Mouse (Mus musculus): ENCODE results near the gene Ets1. TPM values are rescaled to one million over a fixed set of nuclear protein-coding genes. Genes with fewer than 3 reads are reported as not detected.

Gene Ets1
- polyA plus RNA-seq, 1 experiment = 6.8 TPM

DNA sequence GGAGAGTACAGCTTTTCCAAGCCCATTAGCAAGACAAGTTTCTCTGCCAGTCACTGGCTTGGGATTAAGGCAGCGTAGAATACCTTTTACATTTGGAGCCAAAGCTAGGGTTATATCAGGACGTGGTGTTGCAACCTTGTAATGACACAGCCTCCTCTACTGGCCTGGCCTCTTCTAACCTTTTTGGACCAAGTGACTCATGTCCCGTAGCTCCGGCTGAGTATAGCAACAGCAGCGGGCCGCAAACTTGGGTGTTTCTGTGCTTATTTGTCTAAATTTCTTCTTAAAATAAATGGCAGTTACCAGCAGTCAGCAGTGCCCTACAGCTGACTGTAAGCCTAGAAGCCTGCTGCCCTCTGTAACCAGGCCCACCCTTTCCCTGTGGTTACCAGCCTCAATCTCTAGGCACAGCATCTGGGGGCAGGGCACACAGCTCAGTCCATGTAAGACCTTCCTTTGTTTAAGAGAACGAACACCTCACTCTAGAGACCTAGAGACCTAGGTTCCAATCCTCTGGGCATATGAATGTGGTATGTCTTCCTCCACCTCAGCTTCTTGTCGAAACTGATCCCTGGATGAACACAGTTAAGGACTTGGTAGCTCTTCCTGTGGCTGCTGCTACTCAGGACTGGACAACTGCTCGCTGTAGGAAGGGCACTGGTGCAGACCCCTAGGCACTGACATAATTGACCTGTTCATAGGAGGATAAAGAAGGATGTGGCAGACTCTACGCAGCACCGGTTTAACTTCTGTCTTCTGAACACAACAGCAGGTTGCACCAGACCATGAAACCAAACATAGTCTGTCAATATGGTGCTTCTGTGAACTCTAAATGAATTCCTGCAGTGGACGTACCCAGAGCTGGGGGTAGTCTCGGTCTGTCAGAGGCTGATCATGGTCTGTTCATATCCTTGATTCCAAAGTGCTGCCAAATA lies 94.9 kb downstream of the Ets1 start:
- 89% methylated on average over 13 of the region's 13 CpGs for WGBS
- Histone ChIP-seq H3K27me3 (ENCODE audit: control insufficient read depth, insufficient read depth, low read length) (no peaks in the 10 kb centered on the region), H3K4me3 (replicated peaks; ENCODE audit: insufficient read depth, low read depth, low read length) (no peak overlapping the region), H3K27ac (ENCODE audit: insufficient read depth, low read length) (no peak overlapping the region), H3K4me1 (ENCODE audit: control insufficient read depth, insufficient read depth, low read length) (no peaks in the 10 kb centered on the region)
- no peak for DNase-seq
- TF ChIP-seq CTCF (IDR thresholded peaks at IDR 0.05; ENCODE audit: borderline replicate concordance, insufficient read depth, low read depth, low read length) (no peak), POLR2A (IDR thresholded peaks at IDR 0.05; ENCODE audit: borderline replicate concordance, insufficient read depth, low read length) (no peak)

DNA sequence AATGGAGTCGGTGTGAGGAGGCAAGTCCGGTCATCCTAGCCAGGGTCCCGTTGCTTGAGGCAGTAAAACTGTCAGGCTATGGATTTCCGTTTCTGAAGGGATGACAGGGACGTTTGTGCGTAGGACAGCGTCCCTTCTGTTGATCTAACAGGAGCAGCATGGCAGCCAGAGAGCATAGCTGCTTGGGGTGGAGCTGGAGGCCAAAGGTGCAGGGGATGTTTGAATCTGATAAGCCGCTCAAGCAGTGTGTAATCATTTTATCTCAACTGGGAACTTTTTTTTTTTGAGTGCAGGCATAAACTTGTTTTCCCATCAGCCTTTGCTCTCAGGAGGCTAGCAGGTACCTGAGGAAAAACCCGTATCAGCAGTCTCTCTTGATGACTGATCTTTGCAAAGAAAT lies 95.8 kb downstream of the Ets1 start:
- no peak for DNase-seq
- Histone ChIP-seq H3K27ac (ENCODE audit: insufficient read depth, low read length) (no peak overlapping the region), H3K4me3 (replicated peaks; ENCODE audit: insufficient read depth, low read depth, low read length) (no peak overlapping the region), H3K4me1 (ENCODE audit: control insufficient read depth, insufficient read depth, low read length) (no peaks in the 10 kb centered on the region), H3K27me3 (ENCODE audit: control insufficient read depth, insufficient read depth, low read length) (no peaks in the 10 kb centered on the region)
- TF ChIP-seq CTCF (IDR thresholded peaks at IDR 0.05; ENCODE audit: borderline replicate concordance, insufficient read depth, low read depth, low read length) (no peak), POLR2A (IDR thresholded peaks at IDR 0.05; ENCODE audit: borderline replicate concordance, insufficient read depth, low read length) (no peak)
- 79% methylated on average over 9 of the region's 9 CpGs for WGBS

DNA sequence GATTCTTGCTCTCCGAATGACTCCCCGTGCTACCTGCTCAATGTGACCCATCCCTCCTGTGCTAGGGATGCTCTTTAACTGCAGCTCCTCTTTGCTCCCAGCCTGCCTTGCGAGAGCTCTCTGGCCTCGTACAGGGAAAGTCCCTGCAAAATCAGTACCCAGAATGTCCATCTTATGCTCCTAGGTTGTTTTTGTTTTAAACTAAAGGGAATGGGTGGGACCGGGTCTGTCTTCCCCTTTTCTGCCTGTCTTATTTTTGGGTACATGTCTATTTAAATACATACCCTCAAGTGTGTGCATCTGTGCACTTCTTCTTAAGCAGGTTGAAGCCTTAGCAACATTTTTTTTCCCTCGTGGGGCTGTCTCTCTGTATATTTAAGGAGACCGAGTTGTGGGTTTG lies 99.0 kb downstream of the Ets1 start:
- DNase-seq = no peak
- Histone ChIP-seq H3K4me3 (replicated peaks; ENCODE audit: insufficient read depth, low read depth, low read length) (no peak overlapping the region), H3K27ac (ENCODE audit: insufficient read depth, low read length) (no peak overlapping the region), H3K27me3 (ENCODE audit: control insufficient read depth, insufficient read depth, low read length) (no peaks in the 10 kb centered on the region), H3K4me1 (ENCODE audit: control insufficient read depth, insufficient read depth, low read length) (no peaks in the 10 kb centered on the region)
- 94% methylated on average over 7 of the region's 7 CpGs for WGBS
- TF ChIP-seq POLR2A (IDR thresholded peaks at IDR 0.05; ENCODE audit: borderline replicate concordance, insufficient read depth, low read length) = no peak
- TF ChIP-seq CTCF (IDR thresholded peaks at IDR 0.05; ENCODE audit: borderline replicate concordance, insufficient read depth, low read depth, low read length) = no peak

DNA sequence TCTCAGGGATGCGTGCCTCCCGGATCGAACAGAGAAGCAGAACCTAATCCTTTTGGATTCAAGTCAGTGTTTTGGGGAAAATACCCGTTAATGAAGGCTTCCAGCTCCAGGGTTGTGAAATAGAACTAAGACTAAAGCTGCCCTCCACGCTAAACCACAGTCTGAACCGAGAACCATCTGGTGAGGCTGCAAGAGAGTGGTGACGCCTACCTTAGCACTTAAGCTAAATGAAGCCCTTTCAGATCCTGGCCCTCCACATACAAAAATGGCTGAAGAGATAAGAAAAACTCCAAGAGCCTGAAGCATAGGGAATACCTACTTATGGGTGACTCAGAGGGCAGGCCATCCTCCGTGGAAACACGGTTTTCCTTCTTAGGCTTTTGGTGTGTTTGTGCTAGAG lies 100.0 kb downstream of the Ets1 start:
- H3K4me3 ChIP-seq (replicated peaks; ENCODE audit: insufficient read depth, low read depth, low read length) = no peak overlapping the region
- TF ChIP-seq CTCF (IDR thresholded peaks at IDR 0.05; ENCODE audit: borderline replicate concordance, insufficient read depth, low read depth, low read length) (no peak), POLR2A (IDR thresholded peaks at IDR 0.05; ENCODE audit: borderline replicate concordance, insufficient read depth, low read length) (no peak)
- H3K27me3 ChIP-seq (ENCODE audit: control insufficient read depth, insufficient read depth, low read length) = no peaks in the 10 kb centered on the region
- no peak for DNase-seq
- 89% methylated on average over 9 of the region's 9 CpGs for WGBS
- H3K27ac ChIP-seq (ENCODE audit: insufficient read depth, low read length) = no peak overlapping the region
- H3K4me1 ChIP-seq (ENCODE audit: control insufficient read depth, insufficient read depth, low read length) = no peaks in the 10 kb centered on the region

DNA sequence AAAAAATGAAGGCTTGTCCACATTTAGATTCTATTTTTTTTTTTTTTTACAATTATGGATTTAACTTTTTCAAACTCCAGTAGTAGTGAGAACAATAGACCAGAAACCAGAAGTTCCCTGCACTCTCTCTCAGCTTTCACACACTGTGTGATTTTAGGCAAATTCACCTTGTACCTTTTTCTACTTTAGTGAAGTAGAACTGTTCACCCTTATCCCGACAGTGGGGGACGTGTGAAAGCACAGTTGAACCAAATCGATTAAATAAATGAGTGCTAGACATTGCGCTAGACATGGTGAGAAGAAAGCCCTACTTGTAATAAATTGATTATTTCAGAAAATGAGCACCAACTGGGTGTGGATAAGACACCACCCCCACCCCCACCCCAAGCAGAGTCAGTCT lies 104.0 kb downstream of the Ets1 start:
- Histone ChIP-seq H3K4me3 (replicated peaks; ENCODE audit: insufficient read depth, low read depth, low read length) (no peak overlapping the region), H3K27ac (ENCODE audit: insufficient read depth, low read length) (no peak overlapping the region), H3K27me3 (ENCODE audit: control insufficient read depth, insufficient read depth, low read length) (no peaks in the 10 kb centered on the region; the same call in 1 of the 2 replicates), H3K4me1 (ENCODE audit: control insufficient read depth, insufficient read depth, low read length) (no peaks in the 10 kb centered on the region)
- DNase-seq = no peak
- TF ChIP-seq CTCF (IDR thresholded peaks at IDR 0.05; ENCODE audit: borderline replicate concordance, insufficient read depth, low read depth, low read length) (no peak), POLR2A (IDR thresholded peaks at IDR 0.05; ENCODE audit: borderline replicate concordance, insufficient read depth, low read length) (no peak)
- WGBS = 98% methylated on average over 4 of the region's 4 CpGs

DNA sequence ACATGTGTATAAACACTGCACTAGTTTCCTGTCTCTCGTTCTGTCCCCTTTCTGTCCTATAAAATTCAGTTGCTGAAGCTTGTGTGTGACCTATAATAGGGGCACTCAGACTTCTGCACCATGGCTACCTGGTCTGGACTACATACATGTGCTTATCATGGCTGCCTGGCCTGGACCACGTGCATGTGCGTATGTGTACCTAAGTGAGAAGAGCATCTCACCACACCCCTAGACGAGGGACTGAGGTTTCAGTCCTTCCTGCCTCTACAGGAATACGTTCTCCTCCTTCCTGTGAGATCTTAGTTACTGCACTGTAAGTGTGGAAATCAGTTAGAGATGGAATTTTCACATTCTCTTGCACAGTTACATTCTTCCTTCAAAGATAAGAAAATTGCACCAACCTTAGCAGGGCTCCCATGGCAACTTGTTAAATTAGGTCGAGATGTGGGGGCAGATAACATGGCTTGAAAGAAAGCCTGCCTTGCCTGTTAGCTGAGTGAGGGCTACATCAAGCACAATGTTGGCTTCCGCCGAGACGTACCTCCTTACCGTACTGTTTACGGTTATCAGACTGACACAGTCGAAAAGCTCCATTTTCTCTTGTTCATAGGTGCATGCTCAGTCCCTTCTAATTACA lies 104.8 kb downstream of the Ets1 start:
- Histone ChIP-seq H3K4me3 (replicated peaks; ENCODE audit: insufficient read depth, low read depth, low read length) (no peak overlapping the region), H3K27me3 (ENCODE audit: control insufficient read depth, insufficient read depth, low read length) (no peaks in the 10 kb centered on the region; the same call in 1 of the 2 replicates), H3K27ac (ENCODE audit: insufficient read depth, low read length) (no peak overlapping the region), H3K4me1 (ENCODE audit: control insufficient read depth, insufficient read depth, low read length) (no peaks in the 10 kb centered on the region)
- no peak for DNase-seq
- TF ChIP-seq POLR2A (IDR thresholded peaks at IDR 0.05; ENCODE audit: borderline replicate concordance, insufficient read depth, low read length) (no peak), CTCF (IDR thresholded peaks at IDR 0.05; ENCODE audit: borderline replicate concordance, insufficient read depth, low read depth, low read length) (no peak)
- 90% methylated on average over 12 of the region's 12 CpGs for WGBS

DNA sequence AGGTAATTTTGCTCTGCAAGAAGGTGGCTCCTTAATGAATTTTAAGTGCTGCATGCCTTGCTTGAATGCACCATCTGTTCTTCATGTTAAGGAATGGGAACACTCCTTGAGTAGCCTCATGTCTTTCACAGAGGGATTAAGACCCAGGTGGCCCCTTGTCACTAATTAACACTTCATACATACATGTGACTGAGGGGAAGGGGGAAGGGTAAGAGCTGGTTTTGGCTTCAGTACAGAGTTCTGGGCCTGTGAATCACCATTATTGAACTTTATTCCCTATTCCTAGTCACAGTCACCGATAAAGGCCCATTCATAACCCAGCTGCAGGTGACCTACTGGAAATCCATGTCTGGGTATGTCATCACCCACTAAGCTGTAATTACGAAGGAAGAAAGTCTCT lies 105.7 kb downstream of the Ets1 start:
- H3K4me1 ChIP-seq (ENCODE audit: control insufficient read depth, insufficient read depth, low read length) = no peaks in the 10 kb centered on the region
- no peak overlapping the region for H3K27ac ChIP-seq (ENCODE audit: insufficient read depth, low read length)
- TF ChIP-seq POLR2A (IDR thresholded peaks at IDR 0.05; ENCODE audit: borderline replicate concordance, insufficient read depth, low read length) = no peak
- WGBS = 91% methylated on average over 2 of the region's 2 CpGs
- H3K27me3 ChIP-seq (ENCODE audit: control insufficient read depth, insufficient read depth, low read length) = no peaks in the 10 kb centered on the region; the same call in 1 of the 2 replicates
- H3K4me3 ChIP-seq (replicated peaks; ENCODE audit: insufficient read depth, low read depth, low read length) = no peak overlapping the region
- no peak for DNase-seq

DNA sequence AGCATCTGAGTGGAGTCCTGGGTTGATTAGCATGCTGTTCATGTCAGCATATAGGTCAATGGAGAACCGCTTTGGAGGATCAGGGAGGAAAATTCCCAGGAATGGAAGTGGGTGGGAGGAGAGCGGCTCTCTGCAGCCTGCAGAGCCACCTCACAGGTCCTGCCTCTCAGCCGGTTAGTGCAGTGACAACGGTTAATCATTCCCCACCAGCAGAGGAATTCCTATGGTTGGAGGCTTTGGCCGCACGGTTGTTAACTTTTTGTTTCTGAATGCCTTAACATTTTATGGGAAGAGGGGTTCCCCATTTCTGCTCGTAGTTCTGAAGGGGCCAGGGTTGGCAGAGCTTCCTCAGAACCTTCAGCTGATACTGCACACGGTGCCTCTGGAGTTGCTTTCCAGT lies 107.1 kb downstream of the Ets1 start:
- no peaks in the 10 kb centered on the region; the same call in 1 of the 2 replicates for H3K27me3 ChIP-seq (ENCODE audit: control insufficient read depth, insufficient read depth, low read length)
- 79% methylated on average over 8 of the region's 8 CpGs for WGBS
- no peak for TF ChIP-seq POLR2A (IDR thresholded peaks at IDR 0.05; ENCODE audit: borderline replicate concordance, insufficient read depth, low read length)
- no peak for TF ChIP-seq CTCF (IDR thresholded peaks at IDR 0.05; ENCODE audit: borderline replicate concordance, insufficient read depth, low read depth, low read length)
- no peak for DNase-seq
- no peak overlapping the region for H3K4me3 ChIP-seq (replicated peaks; ENCODE audit: insufficient read depth, low read depth, low read length)
- H3K27ac ChIP-seq (ENCODE audit: insufficient read depth, low read length) = no peak overlapping the region
- no peaks in the 10 kb centered on the region for H3K4me1 ChIP-seq (ENCODE audit: control insufficient read depth, insufficient read depth, low read length)

Measured in cerebellum, adult 2 months (tissue).